Mouse (Mus musculus): ENCODE data around the gene Vmn2r47. TPM values are rescaled to one million over a fixed set of nuclear protein-coding genes. Genes with fewer than 3 reads are reported as not detected.
"Not testable (repeated sequence)": the region's sequence is repeated elsewhere in the genome, so short reads cannot be mapped to it uniquely, and the experiment has no call there.

Vmn2r47 gene
- total RNA-seq (2021): not detected

DNA sequence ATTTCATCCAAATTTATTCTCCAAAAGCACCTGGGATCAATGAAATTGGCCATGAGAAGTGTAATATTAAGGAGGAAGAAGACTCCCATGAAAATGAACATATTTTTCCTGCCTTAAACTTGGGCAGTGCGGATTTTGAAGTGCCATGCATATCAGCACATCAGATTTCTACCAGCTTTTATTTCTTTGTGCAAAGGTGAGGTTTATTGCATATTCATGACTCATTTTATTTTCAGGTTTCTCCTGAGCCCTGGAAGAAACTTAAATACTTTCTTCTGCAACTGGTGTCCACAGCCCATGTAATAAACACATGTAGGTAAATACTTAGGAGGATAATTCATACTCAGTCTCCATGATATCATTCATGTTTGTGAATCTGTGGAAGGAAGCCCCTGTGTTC lies at the start of gene Vmn2r47:
Gene Vmn2r47, minus strand, starts transcription at position 101 of the 400 bp plus-strand sequence.
- intact Hi-C loops (cut with DNase I); DNase-seq: not testable (repeated sequence)

DNA sequence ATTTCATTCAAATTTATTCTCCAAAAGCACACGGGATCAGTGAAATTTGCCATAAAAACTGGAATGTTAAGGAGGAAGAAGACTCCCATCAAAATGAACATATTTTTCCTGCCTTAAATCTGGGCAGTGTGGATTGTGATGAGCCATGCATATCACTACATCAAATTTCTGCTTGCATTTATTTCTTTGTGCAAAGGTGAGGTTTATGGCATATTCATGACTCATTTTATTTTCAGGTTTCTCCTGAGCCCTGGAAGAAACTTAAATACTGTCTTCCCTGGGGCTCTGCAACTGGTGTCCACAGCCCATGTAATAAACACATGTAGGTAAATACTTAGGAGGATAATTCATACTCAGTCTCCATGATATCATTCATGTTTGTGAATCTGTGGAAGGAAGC lies 70.7 kb downstream of the Vmn2r47 start, which contains the start of gene Vmn2r46:
Gene Vmn2r46, minus strand, starts transcription at position 101 of the 400 bp plus-strand sequence.
- intact Hi-C loops (cut with DNase I); DNase-seq: not testable (repeated sequence)

Other genes with a start within 250 kb of the Vmn2r47 start
- gene Vmn2r46, start 70.8 kb downstream of the Vmn2r47 start, total RNA-seq (2021): not detected
- gene Vmn2r48, start 112.3 kb upstream of the Vmn2r47 start, total RNA-seq (2021): not detected
- gene Vmn2r49, start 150.9 kb upstream of the Vmn2r47 start, total RNA-seq (2021): not detected
- not detected for gene Vmn2r50, start 212.0 kb upstream of the Vmn2r47 start, total RNA-seq (2021)

Measured in heart, postnatal 36 days (tissue).